Mouse (Mus musculus) megakaryocyte, adult 5-6 weeks (primary cell): ENCODE data around the gene Glt28d2. TPM values are rescaled to one million over a fixed set of nuclear protein-coding genes. Genes with fewer than 3 reads are reported as not detected.

Experiments used
- ATAC-seq: 2 replicates; pipeline ENCODE4 v1.8.0; 2016; ENCODE audit warnings: mild to moderate bottlenecking, inconsistent platforms; ENCODE audit not compliant: poor library complexity, severe bottlenecking
- total RNA-seq, 2 experiments: library from RNA; stranded (forward) in 1 of 2; stranded (reverse) in 1 of 2; fragments of 153-499, 151-499 nt in 1 of 2; fragments of 221-1000, 200-1000 nt in 1 of 2; gene quantifications; 2 replicates each; pipeline versions ENCODE4 v1.2.3 to v1.2.4; 2015 to 2017

Glt28d2 gene
- total RNA-seq, 2 experiments from 2014 or later = not detected

- ATAC-seq = no peak
Observed at GRCm38 (mm10) chr3:85829047-85829446, 58.3 kb downstream of the Glt28d2 start.

GRCm38 (mm10) chr3:85827815-85828214, 59.5 kb downstream of the Glt28d2 start:
- no peak for ATAC-seq

GRCm38 (mm10) chr3:85827283-85827682, 60.0 kb downstream of the Glt28d2 start:
- no peak for ATAC-seq

- no peak for ATAC-seq
Observed at GRCm38 (mm10) chr3:85820839-85821548, 66.3 kb downstream of the Glt28d2 start.

Other genes with a start within 250 kb of the Glt28d2 start
- gene Fam160a1, start 70.2 kb downstream of the Glt28d2 start, total RNA-seq (2015) = not detected in 2 replicates
- not detected in 2 replicates for gene Fam160a1, start 70.2 kb downstream of the Glt28d2 start, total RNA-seq (2017)
- gene Gm37240, start within 50 bp of the Glt28d2 start, total RNA-seq (2015) = 0.07 TPM in 1 of 2 replicates, not detected in the other
- 0.04 and 0.15 TPM in 2 replicates for gene Gm37240, start within 50 bp of the Glt28d2 start, total RNA-seq (2017)
- 0.59 and 0.80 TPM in 2 replicates for gene Sh3d19, start 83.6 kb upstream of the Glt28d2 start, total RNA-seq (2015)
- 1.1 TPM in 2 replicates for gene Sh3d19, start 83.6 kb upstream of the Glt28d2 start, total RNA-seq (2017)
- not detected in 2 replicates for gene Prss48, start 115.0 kb upstream of the Glt28d2 start, total RNA-seq (2015)
- gene Prss48, start 115.0 kb upstream of the Glt28d2 start, total RNA-seq (2017) = not detected in 2 replicates